Mouse (Mus musculus): Measurements from ENCODE around the gene Rgs10.

- TF ChIP-seq EP300 (IDR thresholded peaks at IDR 0.05; ENCODE audit: insufficient read depth, low read depth, low read length) = no peak
- TF ChIP-seq CTCF (IDR thresholded peaks at IDR 0.05) = peak; percentile 82
These were observed 46.2 kb downstream of the Rgs10 start for GRCm38 (mm10) chr7:128372331-128372730.

Data from heart, adult 2 months (tissue).